Mouse (Mus musculus) retina, adult 2 months (tissue): ENCODE measurements around the gene Camta1.

Source experiments
- DNase-seq: peaks from one replicate; pipeline ENCODE4 v3.0.0-alpha.2; 2012; ENCODE audit warnings: low read depth, low spot score

Gene Camta1

DNA sequence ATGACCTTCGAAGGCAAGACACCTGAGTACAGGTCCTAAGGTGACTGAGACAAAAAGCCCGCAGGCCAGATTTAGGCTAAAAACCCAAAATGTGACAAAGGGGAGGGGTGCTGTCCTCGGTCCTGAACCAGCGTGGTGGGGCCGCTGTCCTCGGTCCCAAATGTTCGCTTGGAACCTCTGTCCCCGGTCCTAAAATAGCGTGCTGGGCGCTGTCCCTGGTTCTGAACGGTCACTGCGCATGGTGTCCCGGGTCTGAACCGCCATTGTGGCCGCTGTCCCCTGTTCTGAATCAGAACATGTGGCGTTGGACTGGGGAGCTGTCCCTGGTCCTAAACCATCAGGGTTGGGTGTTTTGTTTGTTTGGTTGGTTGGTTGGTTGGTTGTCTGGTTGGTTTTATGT lies 257.2 kb downstream of the Camta1 start:
- DNase-seq = no peak

DNA sequence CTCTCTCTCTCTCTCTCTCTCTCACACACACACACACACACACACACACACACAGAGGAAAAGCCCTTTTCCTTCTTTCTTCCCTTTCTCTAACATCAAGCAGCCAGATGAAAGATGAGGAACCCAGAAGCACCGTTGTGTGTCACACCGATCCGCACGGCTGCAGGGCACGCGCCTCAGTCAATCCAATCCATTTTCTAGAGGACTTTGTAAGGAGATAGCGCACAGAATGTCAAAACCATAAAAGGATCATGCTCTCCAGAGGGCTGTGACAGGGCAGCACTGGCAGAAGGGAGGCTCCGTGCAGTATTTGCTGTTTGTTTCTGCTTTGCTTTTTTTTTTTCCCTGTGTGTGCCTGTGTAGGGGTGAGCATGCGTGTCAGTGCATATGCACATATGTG lies 258.1 kb downstream of the Camta1 start:
- no peak for DNase-seq

DNA sequence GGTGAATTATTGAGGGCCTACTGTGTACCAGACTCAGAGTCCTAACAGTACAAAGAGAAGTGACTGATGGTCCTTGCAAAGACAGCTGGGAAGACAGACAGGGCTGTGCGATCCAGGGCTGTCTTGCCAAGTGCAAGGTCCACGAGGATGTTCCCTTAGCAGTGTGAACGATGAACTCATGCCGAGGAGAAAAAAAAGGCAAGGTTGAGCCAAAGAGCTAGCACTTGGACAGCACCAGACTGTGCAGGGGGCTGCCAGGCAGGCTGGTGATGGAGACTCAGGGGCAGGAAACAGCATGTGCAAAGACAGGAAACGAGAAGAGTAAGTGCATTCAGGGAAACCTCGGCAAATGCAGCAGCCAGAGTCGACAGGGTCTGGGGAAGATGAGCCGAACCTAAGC lies 266.6 kb downstream of the Camta1 start:
- DNase-seq = no peak

DNA sequence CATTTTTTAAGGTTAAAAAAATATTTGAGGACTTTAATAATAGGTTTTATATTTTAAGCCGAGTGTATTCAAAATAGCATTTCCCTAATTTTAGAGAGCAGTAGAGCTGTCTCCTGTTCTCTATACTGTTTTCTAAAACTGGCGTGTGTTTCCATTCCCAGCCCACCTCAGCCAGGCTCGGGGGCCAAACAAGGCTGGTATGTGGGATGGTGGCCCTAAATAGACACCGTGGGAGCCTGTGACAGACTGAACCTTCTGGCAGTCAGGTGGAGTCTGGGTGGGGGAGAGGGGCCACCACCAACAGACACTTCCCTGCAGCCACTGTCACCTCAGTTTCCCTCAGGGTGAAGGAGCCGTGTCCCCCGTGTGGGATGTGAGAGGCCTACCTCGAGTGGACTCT lies 268.6 kb downstream of the Camta1 start:
- DNase-seq = no peak

DNA sequence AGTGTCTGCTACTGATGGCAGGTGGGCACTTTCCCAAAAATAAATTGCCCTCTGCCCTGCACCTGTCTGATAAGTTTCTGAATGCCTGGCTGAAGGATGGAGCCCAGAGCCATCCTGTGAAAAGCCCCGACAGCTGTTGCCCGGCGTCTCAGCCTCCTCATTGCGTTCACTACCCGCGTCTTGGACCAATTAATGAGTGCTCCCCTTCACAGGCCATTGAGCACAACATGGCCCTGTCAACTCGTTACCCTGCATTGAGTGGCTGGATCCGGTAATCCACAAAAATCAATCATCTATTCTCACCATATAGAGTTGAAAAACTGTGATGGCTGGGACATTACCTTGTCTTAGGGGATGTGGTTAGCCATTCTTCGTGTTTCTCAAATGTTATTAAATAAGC lies 275.6 kb downstream of the Camta1 start:
- DNase-seq = no peak

DNA sequence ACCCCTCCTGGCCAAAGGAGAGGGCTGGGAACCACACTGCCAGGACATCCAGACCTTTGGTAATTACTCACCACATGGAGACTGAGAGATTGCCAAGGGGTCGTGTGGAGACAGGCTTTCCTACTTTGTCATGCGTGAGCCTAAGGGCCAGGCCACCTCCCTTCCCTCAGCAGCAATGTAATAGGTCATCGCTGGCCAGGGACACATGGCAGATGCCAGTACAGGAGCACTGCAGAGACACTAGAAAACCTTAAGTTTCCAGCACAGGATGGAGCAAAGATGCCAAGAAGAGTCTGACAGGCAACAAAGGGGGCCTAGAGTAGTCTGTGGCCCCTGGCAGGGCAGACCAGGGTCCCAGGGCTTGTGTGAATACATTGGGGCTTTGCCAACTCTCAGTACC lies 283.7 kb downstream of the Camta1 start:
- DNase-seq = no peak

DNA sequence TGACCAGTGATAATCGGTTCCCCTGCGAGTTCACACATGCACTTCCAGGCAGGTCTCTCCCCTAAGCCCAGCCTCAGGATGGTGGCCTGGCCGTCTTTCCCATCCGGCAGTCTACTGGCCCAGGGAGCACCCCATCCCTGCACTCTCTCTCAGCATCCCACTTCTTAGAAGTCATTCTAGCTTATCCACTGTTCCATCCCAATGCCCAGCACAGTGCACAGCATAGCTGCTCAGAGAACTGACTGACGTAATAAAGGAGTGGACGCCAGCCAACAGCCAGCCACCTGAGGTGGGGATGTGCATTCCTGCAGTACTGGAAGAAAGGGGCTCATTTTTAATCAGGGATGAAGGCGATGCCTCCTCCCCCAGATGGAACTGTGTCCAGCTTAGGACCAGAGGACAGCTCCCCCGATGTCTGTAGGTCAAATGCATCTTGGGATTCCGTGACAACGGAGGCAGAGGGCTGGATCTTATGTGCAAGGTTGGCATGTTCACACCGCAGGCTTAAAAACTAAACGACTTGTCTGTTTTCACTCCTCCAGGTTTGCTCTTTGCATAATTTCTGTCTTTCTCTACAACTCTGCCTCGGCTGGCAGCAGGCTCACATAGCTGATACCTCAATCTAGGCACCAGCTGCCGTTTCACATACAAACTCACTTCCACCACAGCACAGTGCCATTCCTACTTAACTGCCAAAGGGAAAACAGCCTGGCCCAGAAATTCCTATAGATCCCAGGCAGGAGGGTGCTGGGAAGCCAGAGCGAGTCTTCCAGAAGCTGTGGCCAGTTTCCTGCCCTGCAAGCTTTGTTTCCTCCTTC lies 285.2 kb downstream of the Camta1 start:
- DNase-seq = no peak

DNA sequence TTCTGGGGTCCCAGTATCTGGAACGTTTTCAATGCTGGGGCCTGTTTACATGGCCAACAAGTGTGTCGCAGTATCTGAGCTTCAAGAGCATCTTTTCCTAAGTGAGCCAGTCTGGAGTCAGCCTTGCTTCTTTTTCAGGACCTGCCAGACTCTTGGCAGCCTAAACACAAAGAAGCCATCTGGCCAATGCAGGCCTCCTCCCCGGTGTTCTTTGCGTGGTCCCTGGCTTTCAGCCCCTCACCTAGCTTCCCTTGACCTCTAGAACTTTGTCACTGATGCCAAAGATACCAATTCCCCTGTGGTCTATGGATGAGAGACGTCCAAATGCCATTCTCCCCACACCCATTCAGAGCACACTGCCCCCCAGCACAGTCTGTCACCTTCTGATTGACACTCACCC lies 289.0 kb downstream of the Camta1 start:
- no peak for DNase-seq

DNA sequence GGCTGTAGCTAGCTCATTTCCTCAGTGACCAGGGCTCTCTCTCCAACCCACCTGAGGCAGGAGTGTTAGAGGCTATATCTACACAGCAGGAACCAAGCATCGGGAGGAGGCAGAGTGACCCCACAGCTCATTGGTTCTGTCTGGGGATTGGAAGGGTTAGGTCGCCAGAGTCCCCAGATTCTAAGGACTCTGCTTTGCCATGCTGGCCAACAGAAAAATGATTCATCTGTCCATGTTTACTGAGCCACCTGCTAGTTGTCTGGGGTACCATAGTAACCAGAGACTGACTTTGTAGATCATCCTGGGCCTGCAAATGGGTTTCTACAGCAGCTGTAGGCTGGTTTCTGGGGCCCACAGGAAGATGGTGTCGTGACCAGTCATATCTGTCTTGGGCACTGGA lies 292.1 kb downstream of the Camta1 start:
- no peak for DNase-seq

DNA sequence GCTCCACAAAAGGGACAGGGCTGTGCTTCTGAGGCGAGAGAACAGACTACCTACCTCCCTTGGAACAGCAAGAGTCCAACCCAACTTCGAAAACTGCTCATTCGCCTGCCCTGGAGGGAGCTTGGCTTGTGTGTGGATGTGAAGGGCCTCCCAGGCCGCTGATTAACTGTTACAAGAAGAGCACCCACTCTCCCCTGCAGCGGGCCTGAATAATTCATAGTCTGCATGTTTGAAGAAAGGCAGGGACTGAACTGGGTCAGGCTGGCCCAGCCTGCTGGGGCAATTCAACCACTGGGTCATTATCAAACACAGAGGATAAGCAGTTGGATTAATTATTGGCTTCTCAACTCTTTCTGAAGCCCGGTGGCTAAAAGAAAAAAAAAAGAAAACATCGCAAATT lies 292.8 kb downstream of the Camta1 start:
- DNase-seq = no peak

DNA sequence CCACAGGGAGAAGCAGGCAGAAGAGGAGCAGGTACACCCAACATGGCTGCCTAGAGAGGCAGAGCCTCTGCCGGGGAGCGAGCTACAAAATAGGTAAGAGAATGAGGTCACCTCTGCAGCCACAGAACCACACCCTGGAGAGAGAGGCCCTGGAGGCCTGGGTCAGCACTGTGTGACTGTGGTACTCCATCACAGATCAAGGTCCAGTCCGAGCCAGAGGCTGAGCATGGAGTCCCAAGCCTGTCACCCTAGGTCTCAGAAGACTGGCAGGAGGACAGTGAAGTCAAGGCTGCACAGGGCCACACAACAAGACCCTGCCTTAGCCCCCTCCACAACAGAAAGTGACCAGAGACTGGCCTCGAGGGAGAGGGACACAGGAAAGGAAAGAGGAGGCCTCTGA lies 294.6 kb downstream of the Camta1 start:
- no peak for DNase-seq

DNA sequence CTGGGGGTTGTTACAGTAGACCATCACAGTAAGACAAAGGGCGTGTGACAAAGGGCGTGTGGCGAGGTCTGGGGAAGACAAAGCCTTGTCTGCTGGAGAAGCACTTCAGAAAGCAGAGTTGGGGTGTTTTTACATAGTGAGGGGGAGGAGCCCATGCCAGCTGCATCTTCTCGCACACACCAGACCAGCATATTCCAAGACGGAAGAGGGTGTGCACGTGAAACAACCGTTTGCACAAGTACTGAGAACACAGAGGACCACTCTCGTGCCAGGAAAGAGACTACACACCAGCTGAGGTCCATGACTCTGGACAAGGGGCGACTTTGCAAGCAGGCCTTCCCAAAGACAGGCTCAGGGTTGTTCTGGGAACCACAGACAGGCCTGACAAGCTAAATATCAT lies 306.2 kb downstream of the Camta1 start:
- no peak for DNase-seq

DNA sequence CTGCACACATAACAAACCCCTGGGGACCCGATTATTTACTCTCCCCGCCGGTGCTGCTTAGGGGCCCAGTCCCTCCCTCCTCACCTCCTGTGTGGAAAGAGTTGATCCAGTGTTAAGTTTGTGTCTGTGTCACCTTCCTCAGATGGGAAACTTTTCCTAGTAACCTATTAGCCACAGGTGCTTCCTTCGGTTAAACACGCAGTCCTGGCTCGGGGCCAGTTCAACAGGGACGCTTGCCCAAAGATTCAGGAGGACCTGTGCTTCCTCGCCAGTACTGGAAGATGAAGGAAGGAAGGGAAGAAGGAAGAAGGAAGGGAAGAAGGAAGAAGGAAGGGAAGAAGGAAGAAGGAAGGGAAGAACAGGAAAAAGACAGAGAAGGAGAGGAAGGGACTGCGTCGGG lies 312.2 kb downstream of the Camta1 start:
- DNase-seq = no peak

DNA sequence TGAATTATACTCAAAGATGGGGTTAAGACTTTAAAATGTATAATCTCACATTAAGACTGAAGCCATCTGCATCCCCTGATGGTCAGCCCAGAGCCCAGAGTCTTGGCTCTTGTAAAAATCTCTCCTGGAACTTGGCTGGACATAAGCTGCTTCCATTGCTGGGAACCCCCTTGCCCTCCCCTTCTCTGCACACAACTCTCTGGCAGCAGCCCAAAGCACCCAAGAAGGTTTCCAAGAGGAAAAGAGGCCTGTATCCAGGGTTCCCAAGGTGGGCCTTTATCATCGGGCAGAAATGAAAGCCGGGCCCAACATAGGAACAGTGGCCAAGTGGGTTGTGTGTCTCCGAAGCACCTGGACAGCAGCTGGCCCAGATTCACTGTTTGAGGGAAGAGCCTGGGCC lies 316.2 kb downstream of the Camta1 start:
- no peak for DNase-seq

DNA sequence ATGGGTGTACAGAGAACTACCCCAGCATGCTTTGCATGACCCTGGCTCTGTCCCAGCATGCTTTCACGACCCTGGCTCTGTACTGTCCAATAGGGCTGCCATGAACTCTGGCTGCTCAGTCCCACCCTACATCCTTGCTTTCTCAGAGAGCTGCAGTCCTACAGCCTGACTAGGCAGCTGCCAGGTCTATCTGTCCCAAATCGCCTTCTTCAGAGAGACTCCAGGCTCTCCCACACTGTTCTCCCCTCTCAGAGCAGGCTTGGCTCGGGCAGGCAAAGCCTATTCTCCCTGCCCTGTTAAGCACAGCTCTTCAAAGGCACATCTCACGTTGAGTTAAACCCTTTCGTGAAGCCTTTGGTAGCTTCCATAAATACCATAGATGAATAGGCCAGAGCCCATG lies 317.5 kb downstream of the Camta1 start:
- no peak for DNase-seq

DNA sequence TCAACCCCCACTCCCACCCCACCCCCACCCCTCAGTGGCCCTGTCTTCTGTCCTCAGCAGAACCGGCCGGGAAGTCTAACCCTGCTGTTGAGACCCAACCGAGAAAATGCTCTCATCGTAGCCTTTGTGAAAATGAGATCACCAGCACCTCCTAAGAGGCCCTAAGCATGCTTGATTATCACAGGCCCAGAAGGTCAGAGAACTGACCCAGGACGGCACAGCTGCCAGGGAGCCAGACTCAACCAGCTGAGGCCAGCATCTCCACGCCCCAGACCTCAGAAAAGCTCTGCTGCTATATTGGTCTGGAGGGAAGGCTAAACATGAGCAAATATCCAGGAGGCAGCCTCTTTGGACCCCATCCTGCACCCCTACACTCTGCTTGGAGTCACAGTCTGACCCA lies 321.1 kb downstream of the Camta1 start:
- no peak for DNase-seq

DNA sequence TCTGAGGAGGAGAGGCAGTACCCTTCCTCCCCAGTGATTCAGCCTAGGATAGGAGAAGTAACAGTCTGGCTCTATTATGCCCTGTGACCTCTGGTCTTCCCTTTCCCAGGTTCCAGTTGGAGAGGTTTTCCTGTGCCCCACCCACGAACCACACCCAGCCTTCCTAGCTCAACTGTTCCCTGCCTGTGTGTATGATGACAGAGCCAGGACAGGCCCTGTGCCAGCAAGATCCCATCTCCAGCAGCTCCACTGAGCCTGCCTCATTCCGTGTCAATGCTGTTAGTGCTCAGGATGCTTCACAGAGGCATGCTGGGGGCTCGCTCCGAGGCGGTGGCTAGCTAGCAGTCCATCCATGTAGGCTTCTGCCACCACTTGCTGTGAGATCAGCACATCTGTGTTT lies 321.8 kb downstream of the Camta1 start:
- DNase-seq = no peak

DNA sequence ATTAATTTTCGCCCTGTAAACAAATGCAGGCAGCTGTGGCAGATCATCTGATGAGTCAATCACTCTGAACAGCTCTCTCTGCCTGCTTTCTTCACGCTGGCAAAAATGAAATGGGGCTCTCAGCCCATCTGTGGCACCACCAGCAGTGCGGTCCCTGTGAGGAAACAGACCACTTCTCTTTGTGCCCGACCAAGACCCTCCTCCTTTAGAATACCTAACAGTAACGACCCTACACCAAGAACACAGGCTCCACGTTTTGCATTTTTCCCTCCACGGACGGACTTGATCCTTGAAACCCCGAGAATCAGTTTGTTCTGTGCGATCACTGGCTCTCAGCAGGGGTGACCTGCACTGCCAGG lies 322.5 kb downstream of the Camta1 start:
- DNase-seq = no peak

DNA sequence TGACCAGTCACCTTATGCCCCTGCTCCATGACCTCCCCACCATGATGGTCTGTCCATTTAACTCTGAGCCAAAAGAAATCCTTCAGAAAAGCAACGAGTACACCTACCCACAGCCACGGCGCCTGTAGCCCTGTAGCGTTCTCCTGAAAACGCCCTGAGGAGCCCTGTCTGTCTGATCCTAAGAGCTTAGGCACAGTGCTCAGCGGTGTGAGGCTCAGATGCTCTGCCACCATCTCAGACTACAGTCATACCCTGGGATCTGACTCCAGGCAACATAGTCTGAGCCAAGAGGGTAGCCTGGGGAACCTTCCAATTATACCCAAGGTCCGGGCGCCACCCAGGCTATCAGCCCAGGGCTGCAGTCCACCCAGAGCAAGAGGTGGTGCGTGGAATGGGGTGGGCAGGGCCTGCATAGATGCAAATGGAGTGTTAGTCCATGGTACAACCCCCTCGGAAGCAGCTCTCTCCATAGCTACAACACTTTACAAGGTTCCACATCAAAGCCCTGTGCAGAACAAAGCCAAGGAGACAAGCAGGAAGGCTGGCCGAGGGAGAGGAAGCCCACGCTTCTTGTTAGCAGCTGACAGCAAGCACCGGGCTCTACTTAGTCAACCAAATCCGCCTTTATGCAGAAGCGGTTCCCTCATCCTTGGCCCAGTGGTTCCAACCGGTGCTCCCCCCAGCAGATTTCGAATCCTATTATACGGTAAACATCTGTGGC lies 323.1 kb downstream of the Camta1 start:
- DNase-seq = no peak

DNA sequence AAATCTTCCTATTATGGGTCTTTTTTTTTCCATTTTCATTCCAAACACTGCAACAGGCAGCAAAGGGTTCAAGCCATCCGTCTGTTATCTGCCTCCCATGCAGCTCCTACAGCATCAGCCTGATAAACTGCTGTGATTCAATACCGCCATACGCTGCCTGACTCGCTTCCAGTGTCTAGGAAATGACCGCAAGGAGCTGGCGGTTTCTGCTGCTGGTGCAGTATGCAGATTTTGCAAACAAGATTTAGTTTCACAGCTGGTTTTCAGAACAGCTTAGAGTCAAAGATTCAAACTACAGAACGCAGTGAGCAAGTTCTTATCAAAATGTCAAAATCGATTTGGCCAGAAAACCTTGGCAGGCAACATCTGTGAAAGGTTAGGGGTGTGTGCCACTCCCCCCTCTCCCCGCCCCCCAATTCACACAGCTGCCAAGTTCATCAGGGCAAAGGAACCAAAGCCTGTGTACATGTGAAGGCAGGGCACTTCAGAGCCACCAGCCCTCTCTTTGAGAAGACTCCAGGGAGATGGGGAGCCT lies 325.7 kb downstream of the Camta1 start:
- no peak for DNase-seq

DNA sequence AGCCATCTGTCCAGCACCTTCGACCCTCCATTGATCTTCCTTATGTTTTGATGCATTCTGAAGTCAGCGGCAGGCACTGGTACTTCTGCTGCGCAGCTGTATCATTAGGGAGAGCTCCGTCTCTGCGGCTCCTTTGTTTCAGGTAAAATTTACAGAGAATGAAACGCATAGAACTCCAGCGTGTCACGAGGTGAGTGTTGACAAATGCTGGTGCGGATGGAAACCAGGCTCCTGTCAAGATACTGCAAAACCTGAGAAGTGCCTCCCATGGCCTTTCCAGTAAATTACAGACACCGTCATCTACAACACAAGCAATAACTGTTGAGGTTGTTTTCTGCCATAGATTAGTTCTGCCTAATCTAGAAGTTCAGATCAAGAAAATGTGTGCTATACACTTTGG lies 328.2 kb downstream of the Camta1 start:
- no peak for DNase-seq

DNA sequence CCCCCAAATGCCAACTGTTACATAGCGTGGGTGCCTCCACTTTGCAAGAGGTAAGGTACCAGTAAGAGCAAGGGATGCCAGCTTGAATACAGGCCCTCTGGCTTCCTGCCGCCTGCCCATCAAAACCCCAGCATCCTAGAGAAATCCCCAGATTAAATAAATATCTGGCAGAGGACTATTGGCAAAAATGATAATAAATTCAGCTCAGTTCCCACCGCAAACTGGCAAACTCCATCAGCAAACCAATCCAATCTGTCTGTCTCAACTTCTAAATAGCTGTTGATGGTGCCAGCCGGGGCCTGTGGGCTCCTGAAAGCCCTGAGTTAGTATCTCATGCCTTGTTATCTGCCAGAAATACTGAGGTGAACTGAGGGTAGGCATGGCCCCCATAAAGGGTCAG lies 333.2 kb downstream of the Camta1 start:
- DNase-seq = no peak

DNA sequence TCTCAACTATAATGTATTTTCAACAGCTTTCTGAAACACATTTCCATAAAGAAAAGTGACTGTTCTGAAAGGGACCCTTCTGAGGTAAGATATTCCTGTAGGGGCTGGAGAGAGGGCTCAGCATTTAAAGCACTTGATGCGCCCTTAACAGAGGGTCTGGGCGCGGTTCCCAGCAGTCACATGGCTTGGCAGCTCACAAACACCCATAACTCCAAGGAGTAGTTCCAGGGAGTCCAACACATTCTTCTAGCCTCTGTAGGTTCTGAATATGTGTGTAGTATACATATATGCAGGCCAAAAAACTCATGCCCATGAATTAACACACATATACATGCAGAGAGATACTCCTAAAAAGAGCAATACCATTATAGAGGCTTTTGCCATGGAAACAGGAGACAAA lies 333.9 kb downstream of the Camta1 start:
- DNase-seq = no peak
